Mouse (Mus musculus): ENCODE results near the gene Tmem9.

Tmem9 gene

DNA sequence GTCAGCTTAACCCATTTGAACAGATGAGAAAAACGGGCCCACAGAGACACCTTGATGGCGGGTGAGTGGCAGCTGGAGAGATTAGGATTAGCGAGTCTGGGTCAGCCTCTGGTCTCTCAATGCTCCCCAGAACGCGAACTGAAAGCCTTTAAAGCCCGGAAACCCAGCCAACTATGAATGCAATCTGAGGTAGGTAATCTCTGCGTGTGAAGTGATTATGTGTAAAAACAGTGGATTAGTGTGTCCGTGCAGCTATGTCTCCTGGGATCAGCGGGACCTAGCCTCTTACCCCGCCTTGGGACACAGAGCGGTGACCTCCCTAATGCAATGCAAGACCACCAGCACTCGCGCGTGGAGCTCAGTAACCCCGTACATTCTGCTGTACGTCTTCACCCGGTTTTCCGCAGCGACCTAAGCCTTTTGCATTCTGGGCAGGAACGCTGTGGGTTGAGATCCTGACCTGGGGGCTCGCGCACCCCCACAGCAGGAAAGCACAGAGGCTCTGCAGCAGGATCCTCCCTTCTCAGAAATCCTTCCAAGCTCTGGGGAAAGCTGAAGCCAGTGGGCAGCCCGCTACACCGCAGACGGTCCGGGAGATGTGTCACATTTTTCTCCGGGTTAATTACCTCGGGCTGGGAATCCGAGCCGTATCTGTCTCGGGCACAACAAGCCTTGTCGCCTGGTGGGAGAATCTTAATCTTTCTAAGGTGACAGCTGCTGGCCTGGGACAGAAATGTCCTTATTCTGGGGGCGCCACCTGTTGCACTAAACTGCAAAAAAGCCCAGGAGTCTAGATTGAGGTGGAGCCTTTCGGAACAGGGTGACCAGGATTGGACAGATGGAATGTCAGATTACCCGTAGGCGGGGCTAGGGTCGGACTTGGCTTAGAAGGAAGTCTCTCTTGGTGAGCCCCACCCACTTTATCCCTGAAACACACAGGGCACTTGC, at the start of gene Tmem9:
Gene Tmem9 (plus strand): TSS at position 940 of the 948 bp plus-strand sequence.
- peak; percentile 94 for DNase-seq

DNA sequence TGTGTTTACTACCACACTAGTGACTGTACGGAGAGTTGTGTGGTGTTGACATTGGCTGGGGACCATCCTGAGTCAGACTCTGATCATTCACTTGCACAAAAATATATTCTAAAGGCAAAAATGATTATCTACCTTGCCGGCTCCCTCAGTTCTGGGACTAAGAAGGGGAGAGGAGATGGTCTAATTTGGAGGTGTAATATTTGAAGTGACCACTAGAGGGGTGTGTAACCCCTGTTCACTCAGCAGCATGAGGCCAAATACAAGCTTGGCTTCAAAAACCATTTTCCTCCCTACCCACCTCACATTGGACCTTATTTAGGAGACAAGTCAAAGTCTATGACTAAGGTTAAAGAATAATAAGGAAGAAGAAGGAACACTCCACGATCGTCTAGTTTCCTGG, 49.5 kb upstream of the Tmem9 start:
- peak; percentile 44 for DNase-seq

DNA sequence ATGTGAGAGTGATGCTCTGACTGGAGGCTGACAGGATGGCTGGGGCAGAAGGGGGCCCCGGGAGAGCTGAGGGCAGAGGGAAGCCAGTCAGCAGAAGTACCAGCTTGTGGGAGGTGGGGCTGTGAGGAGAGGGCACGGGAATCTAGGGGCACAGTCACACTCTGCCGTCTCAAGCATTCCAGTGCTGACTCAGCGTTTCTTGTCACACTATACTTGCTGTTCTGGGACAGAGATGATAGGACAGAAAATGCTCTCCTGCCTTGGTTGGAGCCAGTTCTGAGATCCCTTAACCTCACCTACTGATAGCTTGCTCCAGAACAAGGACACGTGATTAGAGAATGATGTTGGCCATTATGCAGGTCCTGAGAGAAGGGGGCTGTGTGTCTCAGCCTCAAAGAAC, 44.8 kb upstream of the Tmem9 start:
- no peak for DNase-seq

DNA sequence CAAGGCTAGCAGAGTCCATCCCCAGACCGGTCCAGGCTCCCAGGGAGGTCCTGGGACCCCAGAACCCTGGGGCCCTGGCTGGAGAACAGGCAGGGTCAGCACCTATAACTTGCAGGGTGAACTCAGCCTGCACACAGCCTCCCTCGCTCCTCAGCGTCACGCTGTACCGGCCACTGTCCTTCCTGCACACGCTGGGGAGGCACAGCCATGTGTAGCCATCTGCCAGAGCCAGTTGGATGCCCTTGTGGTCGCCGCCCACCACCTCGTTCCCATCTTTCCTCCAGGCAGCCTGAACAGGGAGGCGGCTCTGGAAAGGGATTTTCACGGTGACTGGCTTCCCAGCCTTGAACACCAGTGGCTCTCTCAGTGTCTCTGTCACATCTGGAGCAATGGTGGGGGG, 43.4 kb upstream of the Tmem9 start:
- DNase-seq: no peak

DNA sequence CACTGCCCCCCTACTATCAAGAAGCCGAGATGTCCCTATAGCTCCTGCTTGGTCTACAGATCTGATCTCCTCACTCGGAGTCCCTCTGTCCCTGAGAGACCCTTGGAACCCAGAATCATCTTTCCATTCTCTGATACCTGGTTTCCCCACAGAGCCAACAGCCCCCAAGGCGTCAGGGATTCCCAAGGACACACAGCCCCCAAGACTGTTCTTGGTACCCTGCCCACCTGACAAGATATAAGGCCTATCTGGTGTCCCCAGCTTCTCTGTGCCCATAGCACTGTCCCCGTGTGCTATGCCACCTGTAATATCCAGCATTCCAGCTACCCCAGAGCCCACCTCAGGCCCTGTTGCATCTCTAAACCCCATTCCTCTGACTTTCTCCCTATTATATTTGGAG, 40.2 kb upstream of the Tmem9 start:
- no peak for DNase-seq

DNA sequence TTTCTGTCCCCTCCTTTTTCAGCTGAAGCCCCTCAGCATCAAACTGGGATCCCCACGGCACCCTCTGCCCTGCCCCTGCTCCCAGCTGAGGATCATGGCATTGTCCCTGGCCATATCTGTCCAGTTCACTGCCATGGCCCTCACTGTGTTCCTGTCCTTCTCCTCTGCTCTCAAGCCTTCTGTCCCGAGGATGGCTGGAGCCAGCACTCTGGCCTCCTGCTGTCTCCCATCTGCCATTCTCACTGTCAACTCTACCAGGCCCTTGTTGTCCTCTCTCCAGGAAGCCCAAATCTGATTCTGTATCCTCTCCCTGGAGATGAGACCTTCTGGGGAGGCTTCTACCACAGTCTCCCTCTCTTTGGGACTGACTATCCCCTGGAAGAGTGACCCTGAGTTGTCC, 37.5 kb upstream of the Tmem9 start:
- no peak for DNase-seq

DNA sequence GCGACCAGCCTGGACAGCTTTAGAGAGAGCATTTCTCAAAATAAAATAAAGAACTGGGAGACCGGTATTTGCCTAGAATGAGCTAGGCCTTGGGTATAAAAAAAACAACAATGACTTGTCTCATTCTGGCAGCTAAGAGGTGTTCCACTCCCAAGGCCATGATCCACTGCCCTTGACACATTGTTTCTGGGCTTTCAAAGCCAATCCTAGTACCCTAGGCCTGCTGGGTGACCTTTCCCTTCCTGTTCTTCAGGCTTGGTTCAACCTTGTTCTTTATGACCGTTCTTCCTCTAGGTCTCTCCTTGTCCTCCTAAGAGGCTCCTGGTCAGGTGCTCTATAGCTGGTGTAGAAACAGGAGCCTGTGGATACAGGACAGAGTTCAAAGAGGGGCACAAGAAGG, 35.4 kb upstream of the Tmem9 start:
- no peak for DNase-seq

DNA sequence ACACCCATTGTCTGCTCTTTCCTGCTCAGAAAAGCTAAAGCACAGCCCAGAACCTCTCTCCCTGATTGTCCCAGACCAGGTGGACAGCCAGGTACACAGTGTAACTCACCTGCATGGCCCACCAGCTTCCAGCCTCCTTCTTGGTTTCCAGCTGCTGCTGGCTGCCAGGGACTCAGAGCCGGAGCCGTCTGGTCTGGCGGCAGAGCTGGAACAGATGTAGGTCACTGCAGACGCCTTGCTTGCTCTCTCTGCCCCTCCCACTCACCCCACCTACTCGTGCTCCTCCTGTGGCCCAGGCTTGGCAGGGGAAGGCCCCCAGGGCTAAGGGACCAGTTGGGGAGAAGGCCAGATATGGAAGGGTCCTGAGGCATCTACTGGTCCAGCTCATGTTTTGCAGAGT, 23.8 kb upstream of the Tmem9 start:
- DNase-seq: no peak

DNA sequence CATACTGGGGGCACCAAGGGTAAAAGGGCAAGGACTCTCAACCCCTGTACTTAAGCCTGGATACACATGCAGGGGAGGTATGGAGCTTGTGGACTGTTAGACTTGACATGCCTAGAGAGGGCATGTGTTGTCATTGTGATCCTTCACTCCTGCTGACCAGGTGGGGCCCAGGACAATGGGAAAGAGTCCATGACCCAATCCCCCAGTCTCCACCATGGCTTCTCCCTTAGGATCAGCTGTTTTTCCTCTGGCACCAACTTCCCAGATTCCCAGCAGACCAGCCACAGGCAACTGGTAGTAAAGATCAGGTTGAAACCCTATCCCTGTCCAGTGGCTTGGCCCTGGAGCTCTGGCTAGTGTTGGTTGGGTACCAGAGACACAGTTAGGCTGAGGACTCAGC, 18.1 kb upstream of the Tmem9 start:
- DNase-seq: no peak

DNA sequence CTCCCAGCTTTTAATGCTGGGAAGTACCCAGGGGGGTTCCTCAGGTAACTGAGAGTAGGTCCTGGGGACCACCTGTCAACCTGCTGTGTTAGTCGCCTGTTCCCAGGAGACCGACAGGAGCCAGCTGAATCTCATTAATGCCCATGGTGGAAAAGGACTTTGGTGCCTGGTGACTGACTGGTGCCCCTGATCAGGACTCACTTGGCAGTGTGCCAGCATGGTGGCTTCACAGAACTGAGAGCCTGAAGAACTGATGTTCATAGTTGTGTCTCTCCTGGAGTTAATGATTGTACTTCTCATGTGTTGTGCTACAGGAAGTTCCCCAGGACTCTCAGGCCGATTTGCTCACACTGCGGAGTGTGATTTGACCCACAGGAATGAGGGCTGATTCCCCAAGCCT, 14.5 kb upstream of the Tmem9 start:
- peak; percentile 54 for DNase-seq

DNA sequence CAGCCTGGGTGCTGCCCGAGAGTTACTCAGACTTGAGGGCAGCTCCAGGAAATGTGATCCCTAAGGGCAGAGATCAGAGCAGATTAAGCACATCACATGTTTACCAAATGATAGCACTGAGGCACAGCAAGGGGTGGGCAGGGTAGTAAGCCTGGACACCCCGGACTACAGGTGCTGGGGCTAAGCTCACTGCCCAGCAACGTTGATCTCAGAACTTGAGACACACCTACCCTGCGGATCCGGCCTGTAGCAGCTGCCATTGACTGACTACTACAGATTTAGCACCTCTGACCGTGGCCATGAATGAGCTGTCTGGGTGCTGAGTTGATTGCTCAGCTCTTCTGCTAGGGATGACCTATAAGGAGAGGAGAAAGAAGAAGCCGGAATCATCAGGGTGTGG, 10.4 kb upstream of the Tmem9 start:
- DNase-seq: no peak

DNA sequence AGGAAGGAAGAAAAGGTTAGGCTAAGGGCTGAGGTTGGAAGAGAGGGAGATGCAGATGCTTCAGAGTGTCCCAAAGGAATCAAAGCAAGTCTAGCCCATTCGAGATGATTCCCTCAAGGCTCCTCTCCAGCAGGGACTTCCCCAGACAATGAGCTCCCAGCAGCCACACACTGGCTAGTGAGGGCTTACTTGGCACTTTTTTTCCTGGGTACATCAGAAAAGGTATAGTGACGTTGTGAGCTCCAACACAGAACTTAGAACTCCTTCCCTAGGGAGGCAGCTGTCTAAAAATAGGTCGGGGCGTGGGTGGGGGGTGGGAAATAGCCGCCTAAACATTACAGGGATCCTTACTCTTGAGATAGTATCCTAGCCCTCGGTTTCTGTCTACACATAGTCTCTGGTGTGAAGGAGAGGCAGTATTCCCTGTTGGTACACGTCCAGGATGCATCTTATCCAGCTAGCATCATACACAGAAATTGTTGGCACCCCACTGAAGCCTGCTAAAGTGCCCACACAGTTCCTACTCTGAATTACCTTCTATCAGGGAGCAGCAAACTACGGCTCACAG, 8.1 kb upstream of the Tmem9 start:
- no peak for DNase-seq

DNA sequence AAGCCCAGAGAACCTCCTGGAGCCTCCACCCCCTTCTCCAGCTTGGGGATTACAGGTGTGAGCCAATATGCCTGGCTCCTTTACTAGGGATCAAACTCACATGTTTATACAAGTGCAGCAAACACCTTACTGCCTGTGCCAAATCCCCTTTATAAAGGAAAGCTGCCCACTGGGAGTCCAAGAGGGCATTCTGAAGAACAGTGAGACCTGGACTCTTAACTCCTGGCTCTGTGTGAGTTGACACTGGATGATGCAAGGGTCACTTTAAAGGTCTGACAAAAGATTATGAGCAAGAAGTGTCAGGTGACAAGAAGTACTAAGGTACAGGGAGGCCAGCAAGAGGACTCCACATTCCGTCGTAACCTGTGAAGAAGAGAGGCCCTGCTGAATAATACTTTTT, 6.5 kb upstream of the Tmem9 start:
- DNase-seq: peak; percentile 41

DNA sequence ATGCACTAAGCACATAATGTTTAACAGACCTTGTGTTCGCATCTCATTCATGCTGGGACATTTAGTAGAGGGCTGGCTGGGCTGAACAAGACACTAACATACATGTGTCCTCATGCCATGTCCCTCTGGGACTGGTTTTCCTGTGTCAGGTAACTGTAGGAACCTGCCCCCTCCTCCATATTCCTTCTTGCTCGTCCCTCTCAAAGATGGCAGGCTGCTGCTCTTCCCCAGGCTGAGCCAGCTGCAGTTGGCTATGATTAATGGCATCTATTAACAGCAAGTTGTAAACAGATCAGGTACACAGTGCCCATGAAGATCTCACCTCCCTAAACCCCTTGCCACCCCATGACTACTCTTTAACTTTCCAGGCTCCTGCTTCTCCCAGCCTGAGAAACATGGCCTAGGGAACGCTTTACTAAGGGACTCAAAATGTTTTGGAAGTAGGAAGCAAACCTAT, 1.6 kb upstream of the Tmem9 start, which contains the start of gene Igfn1:
Gene Igfn1 (minus strand): TSS at position 51 of the 457 bp plus-strand sequence.
- DNase-seq: no peak

DNA sequence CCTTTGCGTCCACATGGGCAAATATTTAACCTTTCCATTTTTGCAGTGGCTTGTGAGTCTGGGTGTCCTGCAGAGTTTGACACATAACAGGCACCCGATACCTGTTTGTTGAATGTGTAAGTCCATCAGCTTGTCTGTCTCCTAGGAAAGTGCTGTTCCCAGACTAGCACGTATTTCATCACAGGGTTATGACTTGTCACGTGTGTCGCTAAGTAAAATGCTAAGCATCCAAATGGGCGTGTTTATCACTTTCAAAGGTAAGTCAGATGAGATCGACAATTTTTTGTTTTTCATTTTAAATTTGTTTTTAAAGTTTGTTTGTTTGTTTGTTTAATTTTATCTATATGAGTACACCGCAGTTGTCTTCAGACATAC, 196 bp downstream of the Tmem9 start:
- DNase-seq: no peak

DNA sequence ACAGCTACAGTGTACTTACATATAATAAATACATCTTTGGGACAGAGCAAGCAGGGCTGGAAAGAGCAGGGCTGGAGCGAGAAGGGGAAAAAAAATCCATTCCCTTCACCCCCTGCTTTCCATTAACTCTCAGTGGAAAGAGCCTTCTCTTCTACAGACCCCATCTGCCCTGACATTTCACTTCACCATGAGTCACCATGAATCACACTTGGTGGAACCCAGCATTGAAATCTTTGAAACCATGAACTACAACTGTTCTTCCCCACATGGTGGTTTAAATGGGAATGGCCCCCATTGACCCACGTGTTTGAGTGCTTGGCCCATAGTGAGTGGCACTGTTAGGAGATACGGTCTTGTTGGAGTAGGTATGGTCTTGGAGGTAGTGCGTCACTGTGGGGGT, 2.3 kb downstream of the Tmem9 start:
- DNase-seq: no peak

DNA sequence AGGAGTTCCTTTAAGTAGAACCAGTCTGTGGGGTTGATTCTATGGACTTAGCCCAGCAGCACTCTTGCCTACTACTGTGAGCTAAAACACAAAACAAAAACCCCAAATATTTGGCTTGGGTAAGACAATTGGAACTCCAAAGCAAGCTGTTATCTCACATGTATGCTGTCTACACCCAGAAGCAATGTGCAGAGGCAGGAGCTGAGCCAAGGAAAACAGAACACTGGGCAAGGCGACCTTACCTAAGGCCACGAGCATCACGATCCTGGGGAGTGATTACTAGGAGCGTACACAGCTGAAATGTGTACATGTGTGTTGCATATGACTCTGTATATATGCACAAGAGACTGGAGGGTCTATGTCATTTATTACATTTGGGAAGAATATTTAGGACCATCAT, 5.6 kb downstream of the Tmem9 start:
- DNase-seq: no peak

DNA sequence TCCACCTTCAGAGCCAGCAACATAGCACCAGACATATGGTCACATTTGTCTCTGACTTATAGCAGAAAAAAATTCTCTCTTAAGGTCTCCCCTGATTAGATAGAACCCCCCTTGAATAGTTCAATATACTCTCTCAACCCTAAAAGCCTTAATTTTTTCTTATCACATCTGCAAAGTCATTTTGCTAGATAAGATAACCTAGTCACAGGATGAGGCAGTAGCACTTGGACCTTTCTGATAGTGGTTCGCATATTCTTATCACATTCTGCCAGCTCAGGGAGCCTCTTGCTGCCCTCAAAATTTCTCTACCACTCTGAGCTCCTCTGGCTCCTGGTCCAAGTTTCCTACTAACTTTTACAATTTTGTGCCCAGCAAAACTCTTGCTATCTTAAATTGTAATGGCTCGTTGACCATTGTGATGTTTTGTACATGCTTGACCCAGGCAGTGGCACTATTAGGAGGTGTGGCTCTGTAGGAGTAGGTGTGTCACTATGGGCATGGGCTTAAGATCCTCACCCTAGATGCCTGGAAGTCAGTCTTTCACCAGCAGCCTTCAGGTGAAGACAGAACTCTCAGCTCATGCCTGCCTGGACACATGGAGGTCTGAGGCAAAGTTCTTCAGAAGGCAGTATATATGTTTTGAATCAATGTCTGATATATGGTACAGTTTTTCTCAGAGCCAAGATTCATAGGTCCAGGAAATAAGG, 7.0 kb downstream of the Tmem9 start:
- DNase-seq: no peak

DNA sequence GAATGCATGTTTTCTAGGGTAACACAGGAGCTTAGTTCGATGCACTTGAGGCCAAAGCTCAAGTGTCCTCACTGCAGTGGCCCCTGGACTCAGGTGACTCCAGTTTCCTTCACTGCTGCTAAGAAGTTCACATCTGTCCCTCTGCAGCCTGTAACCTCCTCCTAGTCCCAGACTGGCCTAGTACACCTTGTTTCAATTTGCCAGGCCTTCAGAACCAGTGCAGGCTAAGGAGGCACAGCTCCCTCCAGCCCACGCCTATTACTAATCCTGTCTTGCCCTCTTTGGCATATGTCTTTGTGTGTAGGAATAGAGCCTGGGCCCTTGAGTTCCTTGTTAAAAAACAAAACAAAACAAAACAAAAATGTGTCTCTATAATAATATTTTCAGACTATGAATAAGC, 9.4 kb downstream of the Tmem9 start:
- DNase-seq: no peak

DNA sequence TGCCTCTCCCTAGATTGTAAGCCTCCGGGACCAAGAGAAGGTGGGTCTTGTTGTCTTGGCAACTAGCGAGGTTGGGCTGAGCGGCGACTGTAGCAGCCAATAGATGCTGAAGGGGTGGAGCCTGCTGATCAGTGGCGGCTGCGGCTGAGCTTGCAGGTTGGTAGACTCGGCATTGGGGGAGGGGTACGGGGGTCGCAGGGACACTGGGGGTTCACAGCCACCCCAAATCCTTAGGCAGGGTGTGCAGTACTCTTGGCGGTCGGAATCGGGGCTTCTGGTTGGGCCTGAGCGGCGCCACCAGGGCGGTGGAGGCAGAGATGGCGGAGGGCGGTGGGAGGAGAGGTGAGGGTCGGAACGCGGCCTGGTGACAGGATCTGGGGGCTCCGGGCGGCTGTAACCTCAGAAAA, 10.0 kb downstream of the Tmem9 start:
- peak; percentile 96 for DNase-seq

DNA sequence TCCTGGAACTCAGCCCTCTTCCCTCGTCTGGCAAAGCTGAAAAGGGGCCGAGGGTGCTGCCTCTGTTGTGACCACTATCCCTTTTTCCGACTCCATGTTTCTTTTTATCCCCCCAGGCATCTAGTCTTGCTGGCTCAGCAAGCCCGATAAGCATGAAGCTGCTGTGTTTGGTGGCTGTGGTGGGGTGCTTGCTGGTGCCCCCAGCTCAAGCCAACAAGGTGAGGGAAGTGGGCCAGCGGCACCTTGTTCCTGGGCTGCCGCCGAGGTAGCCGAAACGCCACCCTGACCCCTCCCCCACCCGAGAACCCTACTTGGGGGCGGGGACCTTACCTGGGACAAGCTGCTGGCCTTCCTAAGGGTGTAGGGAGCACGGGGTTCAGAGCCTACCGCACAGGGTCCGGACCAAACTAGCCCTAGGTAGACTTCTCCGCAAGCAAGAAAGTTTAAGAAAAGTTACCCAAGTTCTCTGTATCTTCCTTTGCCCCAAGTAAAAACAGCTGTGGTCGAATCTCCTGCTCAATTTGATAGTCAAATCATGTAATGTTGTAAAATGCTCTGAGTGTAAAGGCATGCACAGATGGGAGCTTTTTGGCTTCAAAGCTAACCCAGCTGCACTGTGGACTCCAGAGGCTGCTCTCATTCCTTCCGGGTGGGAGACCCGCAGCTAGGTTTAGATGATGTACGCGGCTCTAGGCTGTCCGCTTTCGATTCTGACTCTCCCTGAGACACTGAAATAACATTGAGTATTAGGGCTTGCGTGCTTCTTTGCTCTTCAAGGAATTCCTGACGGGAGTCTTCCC, 10.6 kb downstream of the Tmem9 start:
- DNase-seq: peak; percentile 70

DNA sequence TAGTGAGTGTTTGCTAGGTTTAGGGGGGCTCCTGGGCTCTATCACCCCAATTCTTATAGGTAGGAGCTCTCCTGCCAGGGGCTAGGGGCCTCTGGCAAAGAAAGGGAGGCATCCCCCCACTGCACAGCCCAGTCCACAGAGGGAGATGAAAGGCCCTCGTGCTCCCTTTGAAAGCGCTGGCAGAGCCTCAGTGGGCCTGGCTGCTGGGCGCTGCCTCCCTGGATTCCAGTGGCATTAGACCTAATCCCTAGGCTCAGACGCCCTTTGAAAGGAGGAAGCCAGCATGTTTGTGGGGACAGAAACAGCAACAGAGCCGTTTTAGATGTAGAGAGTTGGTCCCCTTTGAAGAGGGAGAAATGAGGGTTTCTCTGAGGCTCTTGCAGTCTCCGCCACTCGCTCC, 22.3 kb downstream of the Tmem9 start:
- DNase-seq: no peak

DNA sequence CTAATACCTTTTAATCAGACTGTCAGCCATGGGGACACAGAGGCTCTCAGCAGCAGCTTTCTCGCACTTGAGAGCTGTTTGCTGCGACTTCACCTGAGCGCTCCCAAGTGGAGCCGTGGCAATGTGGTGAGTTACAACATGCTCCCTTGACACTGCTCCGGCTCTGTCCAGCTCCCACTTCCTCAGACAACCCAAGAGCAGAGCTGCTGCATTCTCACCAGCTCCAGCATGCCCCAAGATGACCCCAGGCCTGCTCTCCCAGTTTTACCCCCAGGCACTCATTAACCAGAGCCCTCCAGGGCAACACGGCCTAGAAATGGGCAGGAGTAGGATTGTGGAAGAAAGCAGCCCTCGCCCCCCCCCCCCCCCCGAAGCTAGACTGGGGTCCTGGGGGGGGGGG, 23.7 kb downstream of the Tmem9 start:
- DNase-seq: peak; percentile 65
